Mouse (Mus musculus) erythroblast, embryonic 14.5 days (primary cell): ENCODE results near the gene Map3k20.

Experiments
- GATA1 ChIP-seq: IDR thresholded peaks from 2 replicates; pipeline ENCODE4 v1.6.1; 2012; ENCODE audit warnings: low read length, inconsistent platforms, mixed read lengths
- TAL1 ChIP-seq: IDR thresholded peaks from 3 replicates; pipeline ENCODE4 v1.6.1; 2012; ENCODE audit warnings: low read length, inconsistent platforms, mixed read lengths

DNA sequence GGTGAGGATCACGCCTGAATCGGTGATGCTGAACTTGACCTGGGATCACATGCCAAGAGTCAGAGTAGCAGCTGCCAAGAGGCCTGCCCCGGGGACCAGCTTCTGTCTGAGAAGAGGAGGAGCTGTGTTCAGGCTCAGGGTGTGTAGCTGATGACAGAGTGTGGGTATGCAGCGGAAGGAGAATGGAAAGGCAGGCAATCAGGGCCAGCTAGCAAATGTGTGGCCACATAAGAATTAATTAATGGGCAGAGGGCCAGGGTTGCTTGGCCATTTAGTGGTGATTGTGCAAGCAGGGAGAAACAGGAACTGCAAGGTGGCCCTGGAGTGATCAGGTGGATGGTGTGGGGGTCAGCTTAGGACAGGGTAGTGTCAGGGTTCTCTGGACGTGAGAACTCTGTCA, 23.5 kb downstream of the Map3k20 start:
- TF ChIP-seq TAL1: no peak
- TF ChIP-seq GATA1: no peak
